Mouse (Mus musculus) neural tube, embryonic 12.5 days (tissue): ENCODE results near the gene Sema6d. TPM values are rescaled to one million over a fixed set of nuclear protein-coding genes. Genes with fewer than 3 reads are reported as not detected.
A peak's percentile ranks its signal among the peaks of the same experiment; 100 is the strongest.

Experiments
- ATAC-seq: fragments of 200-750 bp; cut with Nextera tagmentation; 2 replicates; pipeline ENCODE4 v1.8.0; 2017; ENCODE audit warnings: low read depth, mild to moderate bottlenecking, moderate TSS enrichment, moderate library complexity; ENCODE audit not compliant: low FRiP score
- H3K27ac ChIP-seq: fragments of 300-500 bp; sonication (generic); 2 replicates; pipeline ENCODE4 v1.5.1; 2016
- H3K27me3 ChIP-seq: fragments of 300-500 bp; sonication (generic); replicated peaks from 2 replicates; pipeline ENCODE4 v1.6.1; 2016; ENCODE audit warnings: mild to moderate bottlenecking
- H3K36me3 ChIP-seq: fragments of 300-500 bp; sonication (generic); 2 replicates; pipeline ENCODE4 v1.6.1; 2016; ENCODE audit warnings: mild to moderate bottlenecking
- H3K4me1 ChIP-seq: fragments of 300-500 bp; sonication (generic); 2 replicates; pipeline ENCODE4 v1.6.1; 2016
- H3K4me2 ChIP-seq: fragments of 300-500 bp; sonication (generic); replicated peaks from 2 replicates; pipeline ENCODE4 v1.6.1; 2016; ENCODE audit warnings: mild to moderate bottlenecking
- H3K4me3 ChIP-seq: fragments of 300-500 bp; sonication (generic); 2 replicates; pipeline ENCODE4 v1.5.1; 2016
- H3K9ac ChIP-seq: fragments of 300-500 bp; sonication (generic); 2 replicates; pipeline ENCODE4 v1.6.1; 2016; ENCODE audit warnings: mild to moderate bottlenecking
- H3K9me3 ChIP-seq: fragments of 300-500 bp; sonication (generic); 2 replicates; pipeline ENCODE4 v1.6.1; 2016; ENCODE audit warnings: mild to moderate bottlenecking
- WGBS: fragments of 180-500 bp; shearing (Covaris S2); methylation state at CpG from one replicate; pipeline ENCODE4 v1.1.7; 2016; 5-methylcytosine and 5-hydroxymethylcytosine counted together
- polyA plus RNA-seq: library from polyadenylated mRNA; unstranded; fragments of >200 nt; fragmentation: Nextera tagmentation; extraction: Ambion mirVana; gene quantifications from 2 replicates; pipeline ENCODE4 v1.2.1, GENCODE M21; 2016

Sema6d gene
- polyA plus RNA-seq, 1 experiment from 2014 or later: 41.7 TPM

DNA sequence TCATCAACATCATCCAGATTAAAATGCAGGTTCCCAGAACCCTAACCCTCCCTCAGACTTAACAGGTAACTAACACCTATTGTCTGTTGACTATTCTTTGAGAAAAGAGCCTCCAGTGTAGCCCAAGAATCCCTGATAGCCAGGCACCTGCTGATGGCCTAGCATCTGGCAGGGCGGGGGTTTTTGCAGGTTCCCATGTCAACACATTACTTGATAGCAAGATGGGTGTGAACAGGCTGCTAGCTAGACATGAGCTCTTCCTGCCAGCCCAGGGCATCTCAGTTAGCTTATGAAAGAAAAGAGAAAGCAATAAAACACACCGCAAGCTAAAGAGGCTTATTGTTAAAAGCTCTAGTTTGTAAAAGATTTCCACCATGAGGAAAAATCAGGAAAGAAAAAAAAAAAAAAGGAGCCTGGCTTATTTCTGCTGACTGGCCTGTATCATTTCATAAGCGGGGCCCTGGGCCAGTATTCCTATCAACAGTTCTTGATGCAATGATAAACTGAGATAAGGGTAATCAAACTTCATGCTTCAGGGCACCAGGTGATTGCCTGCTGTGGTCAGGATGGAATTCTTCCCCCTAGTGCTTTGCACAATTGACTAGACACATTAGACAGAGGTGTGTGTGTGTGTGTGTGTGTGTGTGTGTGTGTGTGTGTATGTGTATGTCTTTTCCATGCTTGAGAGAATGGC is 528.9 kb downstream of the Sema6d start:
- H3K4me2 ChIP-seq: no peak overlapping the region
- H3K27ac ChIP-seq: no peak overlapping the region
- 77% methylated on average over 3 of the region's 3 CpGs for WGBS
- H3K4me1 ChIP-seq: peaks cover 35% of the 10 kb centered on the region
- H3K27me3 ChIP-seq: no peaks in the 10 kb centered on the region
- H3K4me3 ChIP-seq: no peak overlapping the region
- no peaks in the 10 kb centered on the region for H3K36me3 ChIP-seq
- no peak overlapping the region for H3K9ac ChIP-seq
- no peaks in the 10 kb centered on the region for H3K9me3 ChIP-seq
- no peak for ATAC-seq

GRCm38 (mm10) chr2:124620470-124620869 is 530.7 kb downstream of the Sema6d start:
- H3K9me3 ChIP-seq: no peaks in the 10 kb centered on the region
- H3K27ac ChIP-seq: no peak overlapping the region
- WGBS: 68% methylated on average over 6 of the region's 6 CpGs
- H3K27me3 ChIP-seq: no peaks in the 10 kb centered on the region
- no peak for ATAC-seq
- peaks cover 20% of the 10 kb centered on the region for H3K4me1 ChIP-seq
- no peaks in the 10 kb centered on the region for H3K36me3 ChIP-seq
- H3K4me2 ChIP-seq: no peak overlapping the region
- H3K4me3 ChIP-seq: no peak overlapping the region
- no peak overlapping the region for H3K9ac ChIP-seq

- WGBS: 88% methylated on average over 6 of the region's 6 CpGs
- no peak for ATAC-seq
- no peak overlapping the region for H3K27ac ChIP-seq
- no peaks in the 10 kb centered on the region for H3K9me3 ChIP-seq
- H3K4me2 ChIP-seq: no peak overlapping the region
- H3K36me3 ChIP-seq: no peaks in the 10 kb centered on the region
- H3K9ac ChIP-seq: no peak overlapping the region
- peaks cover 13% of the 10 kb centered on the region for H3K4me1 ChIP-seq
- no peak overlapping the region for H3K4me3 ChIP-seq
- no peaks in the 10 kb centered on the region for H3K27me3 ChIP-seq
Measured at GRCm38 (mm10) chr2:124621972-124622621, 532.3 kb downstream of the Sema6d start.

DNA sequence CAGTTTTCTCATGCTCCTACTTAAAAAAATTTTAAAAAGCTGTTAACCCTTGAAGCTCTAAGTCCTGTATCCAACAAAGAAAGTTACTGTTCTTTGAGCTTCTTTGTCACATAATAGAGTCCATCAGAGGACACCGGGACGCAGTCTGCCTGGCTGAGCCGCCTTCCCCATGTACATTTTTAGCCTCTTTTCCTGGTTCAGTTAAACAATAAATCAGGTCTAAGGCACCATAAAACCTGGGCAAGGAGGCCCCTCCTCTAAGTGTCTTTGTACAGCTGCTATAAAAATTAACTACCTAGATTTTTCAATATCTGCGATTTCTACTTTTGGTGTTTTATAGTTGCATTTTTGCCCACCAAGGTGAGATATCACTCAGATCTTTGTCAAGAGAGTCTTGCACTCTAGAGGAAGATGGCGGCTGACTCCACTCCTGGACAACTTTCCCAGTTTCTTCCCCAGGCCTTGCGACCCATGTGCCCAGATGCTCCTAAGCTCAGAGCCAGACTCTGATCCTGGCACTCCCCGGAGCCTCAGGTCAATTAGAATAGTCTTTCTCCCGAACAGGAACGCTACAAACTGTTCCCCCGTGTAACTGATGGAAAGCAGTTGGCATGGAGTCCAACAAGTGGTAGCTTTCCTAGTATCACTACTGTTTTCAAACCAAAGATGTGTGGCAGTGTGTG is 534.6 kb downstream of the Sema6d start:
- H3K4me1 ChIP-seq: no peaks in the 10 kb centered on the region; the same call in 1 of the 2 replicates
- WGBS: 76% methylated on average over 10 of the region's 10 CpGs
- H3K27ac ChIP-seq: no peak overlapping the region
- no peak for ATAC-seq
- no peaks in the 10 kb centered on the region for H3K36me3 ChIP-seq
- H3K4me2 ChIP-seq: no peak overlapping the region
- no peak overlapping the region for H3K9ac ChIP-seq
- no peaks in the 10 kb centered on the region for H3K27me3 ChIP-seq
- no peaks in the 10 kb centered on the region for H3K9me3 ChIP-seq
- no peak overlapping the region for H3K4me3 ChIP-seq

DNA sequence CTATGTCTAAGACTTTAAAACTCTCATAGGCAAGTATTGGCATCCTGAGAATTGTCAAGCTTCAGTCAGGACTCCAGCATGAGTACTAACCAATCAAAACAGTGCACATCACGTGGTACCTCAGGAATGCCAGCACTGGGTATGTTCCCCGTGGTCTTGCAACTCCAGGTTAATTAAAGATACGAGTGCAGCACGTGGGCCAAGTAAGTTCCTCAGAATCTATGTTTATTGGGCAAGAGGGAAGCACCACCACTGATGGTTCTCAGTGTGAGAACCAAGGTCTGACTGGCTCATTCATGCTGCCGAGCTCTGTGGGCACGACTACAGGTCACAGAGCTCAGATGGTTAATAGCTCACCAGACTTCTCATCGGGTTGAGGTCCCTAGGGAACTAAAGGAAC is 536.7 kb downstream of the Sema6d start:
- WGBS: 76% methylated on average over 7 of the region's 7 CpGs
- no peak for ATAC-seq
- Histone ChIP-seq H3K4me2 (no peak overlapping the region), H3K27me3 (no peaks in the 10 kb centered on the region), H3K4me1 (no peaks in the 10 kb centered on the region; the same call in 1 of the 2 replicates), H3K4me3 (no peak overlapping the region), H3K9ac (no peak overlapping the region), H3K36me3 (no peaks in the 10 kb centered on the region), H3K9me3 (no peaks in the 10 kb centered on the region), H3K27ac (no peak overlapping the region)

GRCm38 (mm10) chr2:124627664-124628063 is 537.9 kb downstream of the Sema6d start:
- Histone ChIP-seq H3K4me2 (no peak overlapping the region), H3K4me3 (no peak overlapping the region), H3K27ac (no peak overlapping the region), H3K4me1 (no peaks in the 10 kb centered on the region; the same call in 1 of the 2 replicates), H3K9ac (no peak overlapping the region), H3K27me3 (no peaks in the 10 kb centered on the region), H3K36me3 (no peaks in the 10 kb centered on the region), H3K9me3 (no peaks in the 10 kb centered on the region)
- 51% methylated on average over 5 of the region's 5 CpGs for WGBS
- peak; percentile 55; the same call in 1 of the 2 replicates for ATAC-seq

DNA sequence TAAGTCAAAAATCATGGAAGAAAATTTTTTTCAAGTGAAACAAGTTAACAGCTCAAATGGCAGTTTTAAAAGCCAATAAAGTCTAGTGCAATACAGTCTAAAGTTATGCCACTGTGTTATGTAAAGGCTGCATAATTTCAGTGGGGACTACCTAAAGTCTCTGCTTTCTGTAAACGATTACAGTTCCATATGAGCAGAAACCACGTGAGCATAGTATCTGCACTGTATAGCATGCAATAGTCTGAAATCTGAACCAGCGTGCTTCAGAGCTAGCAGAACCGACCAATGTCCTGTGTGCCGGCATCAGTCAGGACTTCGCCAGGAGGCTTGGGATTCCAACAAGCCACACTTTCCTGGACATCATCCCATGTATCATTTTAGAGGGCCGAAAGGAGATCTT is 538.9 kb downstream of the Sema6d start:
- Histone ChIP-seq H3K4me3 (no peak overlapping the region), H3K27ac (no peak overlapping the region), H3K9me3 (no peaks in the 10 kb centered on the region), H3K36me3 (no peaks in the 10 kb centered on the region), H3K4me2 (no peak overlapping the region), H3K9ac (no peak overlapping the region), H3K4me1 (no peaks in the 10 kb centered on the region; the same call in 1 of the 2 replicates), H3K27me3 (no peaks in the 10 kb centered on the region)
- 90% methylated on average over 7 of the region's 7 CpGs for WGBS
- no peak for ATAC-seq

DNA sequence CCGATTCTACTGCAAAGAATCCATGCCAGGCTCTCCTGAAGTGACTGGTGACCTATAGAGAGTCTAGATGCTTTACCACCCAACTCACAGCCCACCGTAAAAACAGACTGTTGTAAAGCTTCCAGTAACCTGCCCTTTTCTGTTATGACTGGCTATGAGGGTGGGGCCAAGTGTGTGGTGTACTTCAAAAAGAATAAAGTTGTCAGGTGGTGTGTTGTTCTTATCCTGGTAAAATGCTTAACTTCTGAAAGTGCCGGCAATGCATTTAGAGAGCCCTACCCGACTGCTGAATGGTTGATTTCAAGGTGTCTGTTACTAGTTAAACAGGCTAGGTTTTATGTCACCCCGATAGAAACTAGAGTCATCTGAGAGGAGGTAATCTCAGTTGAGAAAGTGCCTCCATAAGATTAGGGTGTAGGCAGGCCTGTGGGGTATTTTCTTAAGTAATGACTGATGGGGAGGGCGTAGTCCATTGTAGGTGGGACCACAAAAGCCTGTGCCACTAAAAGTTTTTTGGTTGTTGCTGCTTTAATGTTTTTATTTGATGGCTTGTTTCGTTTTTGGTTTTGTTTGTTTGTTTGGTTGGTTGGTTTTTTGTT is 544.7 kb downstream of the Sema6d start:
- H3K27me3 ChIP-seq: no peaks in the 10 kb centered on the region
- no peak overlapping the region for H3K4me3 ChIP-seq
- H3K27ac ChIP-seq: no peak overlapping the region
- peaks cover 22% of the 10 kb centered on the region for H3K4me1 ChIP-seq
- WGBS: 80% methylated on average over 7 of the region's 7 CpGs
- H3K4me2 ChIP-seq: no peak overlapping the region
- H3K9me3 ChIP-seq: no peaks in the 10 kb centered on the region
- H3K36me3 ChIP-seq: no peaks in the 10 kb centered on the region
- no peak for ATAC-seq
- no peak overlapping the region for H3K9ac ChIP-seq

DNA sequence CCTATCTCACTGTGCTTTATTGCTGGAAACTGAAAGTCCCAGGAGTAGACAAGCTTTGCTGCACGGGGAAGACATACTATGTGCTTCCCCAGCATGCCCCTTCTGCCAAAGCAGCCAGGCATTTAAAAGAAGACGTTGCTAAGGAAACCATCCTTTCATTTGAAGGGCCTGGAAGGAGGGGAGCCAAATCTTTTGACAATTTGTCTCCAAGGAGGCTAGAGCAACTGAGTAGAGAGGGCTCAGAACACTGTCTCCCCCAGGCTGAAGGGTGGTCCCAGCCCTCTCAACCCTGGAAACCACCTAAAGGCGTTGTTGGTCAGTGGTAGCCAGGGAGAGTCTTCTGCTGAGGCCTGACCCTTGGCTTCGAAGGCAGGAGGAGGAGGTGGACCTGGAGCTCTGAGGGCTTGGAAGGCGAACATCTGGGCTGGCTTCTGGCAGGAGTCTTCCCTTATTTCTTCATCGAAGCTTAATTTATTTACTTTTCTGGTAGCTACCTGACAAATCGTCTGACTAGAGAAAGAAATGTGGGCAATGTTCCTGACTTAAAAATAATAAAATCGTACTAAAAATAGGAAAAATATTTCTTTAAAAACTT is 545.6 kb downstream of the Sema6d start:
- Histone ChIP-seq H3K9ac (no peak overlapping the region), H3K9me3 (no peaks in the 10 kb centered on the region), H3K27me3 (no peaks in the 10 kb centered on the region), H3K27ac (no peak overlapping the region), H3K4me2 (no peak overlapping the region), H3K36me3 (no peaks in the 10 kb centered on the region), H3K4me3 (no peak overlapping the region), H3K4me1 (peaks cover 28% of the 10 kb centered on the region)
- 53% methylated on average over 8 of the region's 8 CpGs for WGBS
- ATAC-seq: peak; percentile 35; the same call in 1 of the 2 replicates

DNA sequence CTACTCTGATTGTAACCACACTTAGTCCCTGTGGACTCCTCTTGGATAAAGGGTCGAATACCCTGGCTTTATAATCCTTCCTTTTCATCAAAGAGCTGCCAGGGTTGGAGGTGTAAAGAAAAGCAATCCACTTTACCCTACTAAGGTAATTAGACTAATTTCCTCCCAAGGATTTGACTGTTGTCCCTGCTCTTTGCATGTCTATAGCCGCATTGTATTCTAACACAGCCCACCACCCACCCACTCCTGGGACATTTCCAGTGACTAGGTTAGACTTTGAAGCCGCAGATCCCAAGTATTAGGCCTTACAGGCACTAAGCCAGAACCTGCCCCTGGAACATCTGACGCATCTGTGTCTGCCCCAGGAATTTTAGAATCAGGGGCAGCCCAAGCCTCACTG is 547.3 kb downstream of the Sema6d start:
- WGBS: 25% methylated on average over 4 of the region's 4 CpGs

GRCm38 (mm10) chr2:124639221-124639963 is 549.6 kb downstream of the Sema6d start:
- Histone ChIP-seq H3K9me3 (no peaks in the 10 kb centered on the region), H3K36me3 (no peaks in the 10 kb centered on the region), H3K27ac (no peak overlapping the region), H3K27me3 (no peaks in the 10 kb centered on the region), H3K9ac (no peak overlapping the region), H3K4me1 (peaks cover 38% of the 10 kb centered on the region), H3K4me2 (no peak overlapping the region), H3K4me3 (no peak overlapping the region)
- 47% methylated on average over 5 of the region's 5 CpGs for WGBS
- ATAC-seq: no peak

More for the DNA sequence above, 547.3 kb downstream of the Sema6d start:
- no peaks in the 10 kb centered on the region for H3K36me3 ChIP-seq
- H3K4me3 ChIP-seq: no peak overlapping the region
- no peak overlapping the region for H3K27ac ChIP-seq
- H3K9me3 ChIP-seq: no peaks in the 10 kb centered on the region
- no peak overlapping the region for H3K9ac ChIP-seq
- ATAC-seq: no peak
- H3K4me2 ChIP-seq: no peak overlapping the region
- no peaks in the 10 kb centered on the region for H3K27me3 ChIP-seq
- H3K4me1 ChIP-seq: peaks cover 38% of the 10 kb centered on the region
